Mouse (Mus musculus): ENCODE data around the gene Meiob.

DNA sequence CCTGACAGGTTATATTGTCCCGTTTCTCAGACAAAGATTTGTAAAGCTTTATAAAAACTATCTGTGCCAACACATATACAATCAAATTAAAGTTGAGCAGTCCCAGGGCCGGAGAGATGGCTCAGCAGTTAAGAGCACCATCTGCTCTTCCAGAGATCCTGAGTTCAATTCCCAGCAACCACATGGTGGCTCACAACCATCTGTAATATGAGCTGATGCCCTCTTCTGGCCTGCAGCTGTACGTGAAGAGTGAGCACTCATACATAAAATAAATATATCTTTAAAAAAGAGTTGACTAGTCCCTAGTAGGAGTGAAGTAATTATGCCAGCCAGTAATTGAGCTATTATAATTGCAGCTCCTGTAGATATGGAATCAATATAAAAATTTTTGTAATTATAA lies 3.6 kb upstream of the Meiob start:
- TF ChIP-seq CTCF (IDR thresholded peaks at IDR 0.05; ENCODE audit: low read depth, low read length) (no peak), TAL1 (conservative IDR thresholded peaks at IDR 0.05; ENCODE audit: low read depth, low read length) (no peak)
